Mouse (Mus musculus): Measurements from ENCODE around the gene Ap2b1. TPM values are rescaled to one million over a fixed set of nuclear protein-coding genes. Genes with fewer than 3 reads are reported as not detected.

Ap2b1 gene
- polyA plus RNA-seq, 1 experiment, result 125 TPM

DNA sequence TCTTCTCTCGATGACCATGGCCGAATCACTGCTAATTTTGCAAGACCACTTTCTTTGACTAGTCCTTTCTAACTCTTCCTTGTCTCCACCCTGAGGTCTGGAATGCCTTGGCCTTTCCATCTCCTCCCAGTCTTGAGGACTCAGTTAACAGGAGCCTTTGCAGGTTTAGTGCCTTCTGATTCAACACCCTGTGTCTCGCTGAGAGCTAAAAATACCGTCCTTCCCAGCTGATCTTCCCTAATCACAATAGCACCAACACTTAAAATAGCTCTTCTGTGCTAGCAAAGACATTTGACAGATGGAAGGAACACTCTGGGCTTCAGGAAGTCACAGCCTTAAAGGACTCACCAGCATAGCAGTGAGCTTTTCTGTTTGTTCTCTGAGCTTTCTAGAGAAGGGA, 94.2 kb downstream of the Ap2b1 start:
- no peak for DNase-seq (ENCODE audit: extremely low spot score in 1 of 2, low spot score in 1 of 2)

DNA sequence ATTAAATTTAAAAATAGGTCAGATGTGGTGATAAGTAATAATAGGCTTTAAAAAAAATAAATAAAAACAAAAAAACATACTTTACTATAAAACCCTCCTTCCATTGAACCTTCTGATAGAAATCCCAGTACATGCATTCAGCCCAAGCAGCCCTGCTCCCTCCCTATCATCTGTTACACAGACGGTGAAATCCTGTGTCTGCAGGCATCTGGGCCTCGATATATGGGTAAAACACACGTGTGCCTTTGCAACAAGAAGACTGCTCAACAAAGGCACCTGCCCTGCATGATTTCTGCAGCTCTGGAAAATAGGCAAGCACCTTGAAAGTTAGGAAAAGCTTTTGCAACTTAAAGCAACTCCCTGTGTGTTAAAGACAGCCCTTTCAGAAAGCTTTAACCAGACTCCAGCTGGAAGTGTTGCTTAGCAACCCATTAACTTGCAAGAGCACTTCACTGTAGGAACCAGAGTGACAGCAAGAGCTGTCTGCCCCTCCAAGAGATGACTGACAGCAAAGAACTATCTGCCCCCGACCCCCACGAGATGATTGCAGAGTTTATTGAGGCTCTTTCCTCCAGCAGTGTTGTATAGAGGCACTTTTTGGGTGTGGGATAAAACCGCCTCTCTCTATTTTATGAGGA, 96.1 kb downstream of the Ap2b1 start:
- no peak for DNase-seq (ENCODE audit: extremely low spot score in 1 of 2, low spot score in 1 of 2)

DNA sequence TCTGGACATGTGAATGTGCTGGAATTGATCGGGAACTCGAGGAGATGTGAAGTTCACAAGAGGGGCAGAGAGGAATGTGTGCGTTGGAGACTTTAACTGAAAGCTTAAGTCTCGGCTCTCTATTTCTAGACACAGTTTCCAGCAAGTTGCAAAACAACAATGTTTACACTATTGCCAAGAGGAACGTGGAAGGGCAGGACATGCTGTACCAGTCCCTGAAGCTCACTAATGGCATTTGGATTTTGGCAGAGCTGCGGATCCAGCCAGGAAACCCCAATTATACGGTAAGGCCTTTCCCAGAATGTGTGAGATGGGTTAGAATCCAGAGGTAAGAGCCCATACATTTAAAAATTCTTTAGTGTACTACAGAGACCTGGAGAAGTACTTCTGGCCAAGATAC, 98.8 kb downstream of the Ap2b1 start:
- DNase-seq (ENCODE audit: extremely low spot score in 1 of 2, low spot score in 1 of 2), result no peak

- no peak for DNase-seq (ENCODE audit: extremely low spot score in 1 of 2, low spot score in 1 of 2)
Observed at GRCm38 (mm10) chr11:83398724-83399123, 99.9 kb downstream of the Ap2b1 start.

DNA sequence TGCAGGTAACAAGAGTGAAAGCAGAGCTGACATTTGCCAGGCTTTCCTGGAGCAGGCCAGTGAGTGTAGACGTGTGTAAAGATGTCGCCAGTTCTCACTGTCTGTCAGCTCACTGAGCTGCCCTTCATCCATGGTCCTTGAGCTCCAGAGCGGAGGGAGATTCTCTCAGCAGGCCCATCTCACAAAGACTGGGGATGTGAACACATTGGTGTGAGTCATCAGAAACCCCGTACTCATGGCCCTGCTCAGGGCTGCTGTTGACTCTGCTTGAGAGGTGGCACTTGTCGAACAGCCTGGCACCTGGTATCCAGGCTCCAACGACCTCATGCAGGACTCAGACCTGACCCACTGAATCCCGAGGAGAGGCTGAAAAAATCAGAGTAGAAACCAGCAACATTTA, 105.0 kb downstream of the Ap2b1 start:
- DNase-seq (ENCODE audit: extremely low spot score in 1 of 2, low spot score in 1 of 2), result no peak

- peak in 1 of 2 experiments; percentile 64 for DNase-seq (ENCODE audit: extremely low spot score in 1 of 2, low spot score in 1 of 2)
Observed at GRCm38 (mm10) chr11:83406391-83406790, 107.6 kb downstream of the Ap2b1 start.

- DNase-seq (ENCODE audit: extremely low spot score in 1 of 2, low spot score in 1 of 2), result no peak
Observed at GRCm38 (mm10) chr11:83408242-83408641, 109.4 kb downstream of the Ap2b1 start.

GRCm38 (mm10) chr11:83409087-83409754, 110.4 kb downstream of the Ap2b1 start, which contains the start of gene Rasl10b:
Gene Rasl10b (plus strand): TSS chr11:83409137.
- DNase-seq (ENCODE audit: extremely low spot score in 1 of 2, low spot score in 1 of 2), result no peak

GRCm38 (mm10) chr11:83409792-83410291, 111.0 kb downstream of the Ap2b1 start:
- DNase-seq (ENCODE audit: extremely low spot score in 1 of 2, low spot score in 1 of 2), result no peak

DNA sequence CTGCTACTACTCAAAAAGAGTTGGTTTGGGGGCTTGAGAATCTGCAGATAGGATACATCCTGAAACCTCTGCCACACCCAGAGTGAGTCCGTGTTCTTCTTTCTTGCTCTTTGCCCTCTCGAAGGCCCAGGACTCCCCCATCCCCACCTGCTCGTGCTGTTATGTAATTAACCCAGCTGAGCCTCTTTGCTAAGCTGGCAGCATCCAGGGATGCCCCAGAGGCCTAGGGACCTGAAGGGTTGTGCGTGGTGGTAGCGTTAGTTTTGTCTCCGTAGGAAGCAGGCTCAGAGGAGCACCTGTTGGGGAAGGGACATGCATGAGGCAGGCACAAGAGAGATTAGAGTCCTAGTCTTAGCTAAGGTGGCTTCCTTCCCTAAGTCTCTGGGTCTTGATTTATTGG, 111.7 kb downstream of the Ap2b1 start:
- no peak for DNase-seq (ENCODE audit: extremely low spot score in 1 of 2, low spot score in 1 of 2)

GRCm38 (mm10) chr11:83417080-83417479, 118.3 kb downstream of the Ap2b1 start:
- DNase-seq (ENCODE audit: extremely low spot score in 1 of 2, low spot score in 1 of 2), result no peak

DNA sequence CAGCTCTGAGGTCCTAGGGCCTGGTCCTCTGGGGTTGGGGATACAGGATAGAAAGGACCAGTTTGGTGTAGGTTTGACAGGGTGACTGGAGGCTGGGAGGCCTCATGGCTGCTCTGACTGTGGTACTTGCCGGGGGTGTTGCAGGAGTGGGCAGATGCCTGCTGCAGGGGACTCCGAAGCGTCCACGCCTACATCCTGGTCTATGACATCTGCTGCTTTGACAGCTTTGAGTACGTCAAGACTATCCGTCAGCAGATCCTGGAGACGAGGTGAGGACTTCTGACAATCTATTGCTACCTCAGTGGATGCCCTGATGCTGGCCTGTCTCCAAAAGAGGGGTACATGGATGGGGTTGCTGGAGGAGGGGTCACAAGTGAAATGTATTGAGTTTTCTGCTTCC, 118.9 kb downstream of the Ap2b1 start:
- DNase-seq (ENCODE audit: extremely low spot score in 1 of 2, low spot score in 1 of 2), result peak in 1 of 2 experiments; percentile 62

- DNase-seq (ENCODE audit: extremely low spot score in 1 of 2, low spot score in 1 of 2), result peak; percentile 62 to 76
Observed at GRCm38 (mm10) chr11:83418566-83418965, 119.7 kb downstream of the Ap2b1 start.

GRCm38 (mm10) chr11:83420338-83420737, 121.5 kb downstream of the Ap2b1 start:
- peak in 1 of 2 experiments; percentile 60 for DNase-seq (ENCODE audit: extremely low spot score in 1 of 2, low spot score in 1 of 2)

DNA sequence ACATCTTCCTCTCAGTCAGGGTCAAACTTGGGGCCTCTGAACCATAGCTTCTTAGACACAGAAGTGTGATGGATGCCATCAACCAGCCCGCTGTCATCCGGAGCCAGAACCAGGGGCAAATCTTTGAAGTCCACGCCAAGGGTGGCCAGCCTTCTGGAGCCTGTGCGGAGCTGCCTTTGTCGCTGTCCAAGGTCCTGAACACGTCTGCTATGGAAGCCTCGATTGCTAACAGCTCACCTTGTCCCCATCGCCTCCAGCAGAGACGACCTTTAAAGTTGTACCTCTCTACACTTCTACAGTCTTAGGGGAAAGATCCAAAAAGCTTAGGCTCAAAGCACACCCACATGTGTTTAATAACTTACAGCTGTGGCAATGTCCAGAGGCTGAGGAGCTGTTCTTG, 122.5 kb downstream of the Ap2b1 start:
- DNase-seq (ENCODE audit: extremely low spot score in 1 of 2, low spot score in 1 of 2), result no peak

GRCm38 (mm10) chr11:83424681-83425080, 125.9 kb downstream of the Ap2b1 start:
- peak in 1 of 2 experiments; percentile 90 for DNase-seq (ENCODE audit: extremely low spot score in 1 of 2, low spot score in 1 of 2)

DNA sequence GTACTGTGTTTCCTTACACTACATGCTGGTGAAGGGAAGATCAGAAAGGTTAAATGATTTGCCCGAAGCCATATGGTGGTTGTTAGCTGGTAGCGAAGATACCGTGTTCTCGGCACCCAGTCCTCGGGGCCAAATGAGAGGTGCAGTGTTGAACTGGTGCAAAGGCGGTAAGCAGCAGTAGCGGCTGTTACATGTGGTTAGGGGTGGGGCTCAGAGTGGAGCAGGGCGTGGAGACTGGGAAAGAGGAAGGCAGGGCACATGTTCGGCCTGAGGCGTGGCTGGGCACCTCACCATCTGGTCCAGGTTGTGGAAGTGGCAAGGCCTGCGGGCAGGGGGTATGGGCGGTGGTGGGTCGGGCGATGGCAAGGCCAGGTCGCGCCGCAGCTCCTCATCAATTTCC, 128.1 kb downstream of the Ap2b1 start:
- no peak for DNase-seq (ENCODE audit: extremely low spot score in 1 of 2, low spot score in 1 of 2)

DNA sequence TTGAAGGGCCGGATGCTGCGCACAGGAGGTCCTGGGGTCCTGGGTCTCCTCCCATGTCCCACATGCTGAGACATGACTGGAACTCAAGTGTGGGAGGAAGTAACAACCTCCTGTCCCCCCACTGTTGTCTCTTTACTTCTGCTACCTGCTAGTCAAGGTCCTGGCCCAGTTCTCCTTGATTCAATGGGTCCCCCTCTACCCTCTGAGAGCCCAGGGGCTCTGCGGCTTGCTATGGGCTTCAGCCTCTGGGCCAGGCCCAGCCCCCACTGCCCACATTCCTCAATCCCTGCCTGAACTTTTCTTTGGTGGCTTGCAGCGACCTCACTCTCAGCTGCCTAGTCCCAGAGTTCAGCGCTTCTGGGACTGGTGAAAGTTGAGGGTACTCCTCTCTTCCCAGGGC, 130.5 kb downstream of the Ap2b1 start, which contains the start of gene Gas2l2:
Gene Gas2l2, minus strand, starts transcription at position 101 of the 400 bp plus-strand sequence.
- no peak for DNase-seq (ENCODE audit: extremely low spot score in 1 of 2, low spot score in 1 of 2)

DNA sequence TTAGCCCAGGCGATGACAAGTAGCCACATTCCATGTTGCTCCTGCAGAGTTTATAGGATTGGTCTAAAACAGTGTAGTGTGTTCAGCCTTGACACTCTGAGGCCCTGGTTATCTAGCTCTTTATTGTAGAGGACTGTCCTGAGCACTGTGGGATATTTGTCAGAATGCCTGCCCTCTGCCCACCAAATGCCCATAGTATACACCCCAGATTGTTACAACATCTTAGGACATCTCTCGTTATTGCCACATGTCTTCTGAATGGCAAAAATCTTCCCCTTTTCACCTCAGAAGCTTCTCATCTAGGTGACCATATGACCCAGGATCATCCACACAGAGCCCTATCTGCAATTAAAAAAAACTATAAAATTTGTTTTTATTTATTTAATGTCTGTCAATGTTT, 133.7 kb downstream of the Ap2b1 start:
- no peak for DNase-seq (ENCODE audit: extremely low spot score in 1 of 2, low spot score in 1 of 2)

GRCm38 (mm10) chr11:83437377-83437776, 138.6 kb downstream of the Ap2b1 start, which contains the start of gene 1700020L24Rik:
Gene 1700020L24Rik (plus strand): TSS chr11:83437677.
- DNase-seq (ENCODE audit: extremely low spot score in 1 of 2, low spot score in 1 of 2), result no peak

DNA sequence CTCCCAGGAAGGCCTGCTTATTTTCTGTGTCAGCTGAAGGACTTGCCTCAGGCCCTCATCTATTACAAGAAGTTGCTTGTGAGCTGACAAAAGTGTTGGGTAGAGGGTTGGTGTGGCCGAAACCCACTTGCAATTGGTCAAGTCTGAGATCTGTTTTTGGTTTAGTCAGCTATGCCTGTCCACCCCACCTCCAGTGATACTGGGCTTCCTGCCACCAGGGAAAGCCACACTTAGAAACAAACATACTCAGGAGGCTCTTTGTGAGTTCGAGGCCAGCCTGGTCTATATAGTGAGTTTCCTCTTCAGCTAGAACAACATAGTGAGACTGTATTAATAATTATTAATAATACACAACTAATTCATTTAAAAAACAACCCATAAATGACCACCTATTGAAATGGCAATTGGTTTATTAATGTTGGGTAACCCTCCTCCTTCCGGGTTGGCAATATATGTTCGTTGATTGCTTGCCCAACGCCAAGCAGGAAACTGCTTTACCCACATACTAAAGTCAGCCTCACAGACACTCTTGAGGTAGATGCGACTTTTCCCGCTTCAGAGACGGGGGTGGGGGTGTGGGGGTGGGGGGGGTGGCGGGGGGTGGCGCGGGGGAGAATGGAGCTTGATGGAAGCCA, 140.7 kb downstream of the Ap2b1 start:
- DNase-seq (ENCODE audit: extremely low spot score in 1 of 2, low spot score in 1 of 2), result no peak
